Mouse (Mus musculus): ENCODE results near the gene Alx3. TPM values are rescaled to one million over a fixed set of nuclear protein-coding genes. Genes with fewer than 3 reads are reported as not detected.

Alx3 gene
- total RNA-seq, 2 experiments from 2014 or later = 0.71 to 1.3 TPM

- DNase-seq (ENCODE audit: extremely low spot score in 1 of 2, low spot score in 2 of 2) = no peak
- intact Hi-C loops (cut with DNase I) = no loop called here
Measured at GRCm38 (mm10) chr3:107652968-107653367, 58.1 kb downstream of the Alx3 start.

DNA sequence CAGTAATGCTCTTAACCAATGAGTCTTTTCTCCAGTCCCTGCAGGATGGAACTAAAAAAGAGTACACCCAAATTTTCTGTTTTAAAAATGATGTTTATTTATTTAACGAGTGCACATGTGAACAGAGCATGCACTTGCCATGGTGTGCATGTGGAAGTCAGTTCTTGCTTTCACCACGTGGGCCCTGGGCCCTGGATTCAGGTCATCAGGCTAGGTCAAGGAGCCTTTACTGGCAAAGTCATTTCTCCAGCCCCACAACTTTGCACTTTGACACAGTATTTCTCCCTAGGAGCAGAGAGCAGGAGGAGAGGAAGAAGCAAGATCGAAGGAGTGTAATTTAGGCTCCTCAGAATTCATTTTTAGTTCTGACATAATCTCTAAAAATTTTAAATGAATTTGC lies 60.0 kb downstream of the Alx3 start:
- DNase-seq (ENCODE audit: extremely low spot score in 1 of 2, low spot score in 2 of 2) = no peak
- intact Hi-C loops (cut with DNase I) = no loop called here

Other genes starting within 250 kb of the Alx3 start
- 10 to 100 TPM; 57.3 to 58.5 TPM for gene Kcnc4, start 135.5 kb upstream of the Alx3 start, total RNA-seq (2021)
- 100 to 1,000 TPM; 258 to 262 TPM for gene Slc6a17, start 77.0 kb upstream of the Alx3 start, total RNA-seq (2021)
- gene Ubl4b, start 40.0 kb upstream of the Alx3 start, total RNA-seq (2021) = not detected
- gene Gm10961, start 36.3 kb downstream of the Alx3 start, total RNA-seq (2021) = not detected
- gene Strip1, start 36.7 kb downstream of the Alx3 start, total RNA-seq (2021) = 10 to 100 TPM; 79.0 to 85.0 TPM
- 100 to 1,000 TPM; 246 to 267 TPM for gene Ahcyl1, start 101.5 kb downstream of the Alx3 start, total RNA-seq (2021)
- gene Csf1, start 165.4 kb downstream of the Alx3 start, total RNA-seq (2021) = 1 to 10 TPM; 7.5 to 8.3 TPM

Measured in left cerebral cortex, postnatal 10 days (tissue).